Mouse (Mus musculus) stomach, adult 2 months (tissue): ENCODE measurements around the gene Rnf135. TPM values are rescaled to one million over a fixed set of nuclear protein-coding genes. Genes with fewer than 3 reads are reported as not detected.

Experiments
- polyA plus RNA-seq: library from polyadenylated mRNA; depleted of rRNA; stranded (reverse); fragments of >200 nt; gene quantifications from 2 replicates; pipeline ENCODE4 v1.2.3, GENCODE M21; 2012; rRNA removed

Gene Rnf135
- 1.9 and 2.2 TPM in 2 replicates for polyA plus RNA-seq

GRCm38 (mm10) chr11:80183705-80184255 lies at the start of gene Rnf135:
Rnf135 (plus strand) TSS chr11:80183851.

GRCm38 (mm10) chr11:80141825-80142521 lies 41.7 kb upstream of the Rnf135 start, which contains the start of gene Tefm:
Tefm (minus strand) TSS chr11:80142175.

GRCm38 (mm10) chr11:80153857-80154495 lies 29.7 kb upstream of the Rnf135 start, which contains the start of gene Adap2:
Adap2 (plus strand) TSS chr11:80154105.

GRCm38 (mm10) chr11:80208860-80209800 lies 25.5 kb downstream of the Rnf135 start, which contains the start of gene Rhot1:
Rhot1 (plus strand) TSS chr11:80209019.

Other genes with a start within 250 kb of the Rnf135 start
- 0.57 and 0.78 TPM in 2 replicates for gene Utp6, start 221.5 kb upstream of the Rnf135 start, polyA plus RNA-seq
- gene Suz12, start 190.7 kb upstream of the Rnf135 start, polyA plus RNA-seq: 0.56 and 0.67 TPM in 2 replicates
- gene Crlf3, start 102.9 kb upstream of the Rnf135 start, polyA plus RNA-seq: 0.94 and 1.5 TPM in 2 replicates
- gene Atad5, start 94.5 kb upstream of the Rnf135 start, polyA plus RNA-seq: 0.01 and 0.16 TPM in 2 replicates
- 0.67 and 0.82 TPM in 2 replicates for gene Tefm, start 41.7 kb upstream of the Rnf135 start, polyA plus RNA-seq
- gene Adap2, start 29.7 kb upstream of the Rnf135 start, polyA plus RNA-seq: 2.7 and 5.4 TPM in 2 replicates
- 1.5 and 2.1 TPM in 2 replicates for gene Rhot1, start 25.2 kb downstream of the Rnf135 start, polyA plus RNA-seq
- 1.0 and 1.3 TPM in 2 replicates for gene Rhbdl3, start 117.1 kb downstream of the Rnf135 start, polyA plus RNA-seq
- 0.41 and 0.74 TPM in 2 replicates for gene 5730455P16Rik, start 194.2 kb downstream of the Rnf135 start, polyA plus RNA-seq
- gene Zfp207, start 199.4 kb downstream of the Rnf135 start, polyA plus RNA-seq: 24.1 and 27.3 TPM in 2 replicates
- 7.0 and 8.8 TPM in 2 replicates for gene Psmd11, start 244.8 kb downstream of the Rnf135 start, polyA plus RNA-seq